Mouse (Mus musculus): ENCODE measurements around the gene Batf.

The Batf gene

GRCm38 (mm10) chr12:85728181-85728580 lies 41.7 kb downstream of the Batf start:
- no peak for DNase-seq (ENCODE audit: low spot score)

GRCm38 (mm10) chr12:85729022-85729944 lies 42.8 kb downstream of the Batf start:
- DNase-seq (ENCODE audit: low spot score): peak; percentile 55

- no peak for DNase-seq (ENCODE audit: low spot score)
Measured at GRCm38 (mm10) chr12:85729945-85730290, 43.4 kb downstream of the Batf start.

DNA sequence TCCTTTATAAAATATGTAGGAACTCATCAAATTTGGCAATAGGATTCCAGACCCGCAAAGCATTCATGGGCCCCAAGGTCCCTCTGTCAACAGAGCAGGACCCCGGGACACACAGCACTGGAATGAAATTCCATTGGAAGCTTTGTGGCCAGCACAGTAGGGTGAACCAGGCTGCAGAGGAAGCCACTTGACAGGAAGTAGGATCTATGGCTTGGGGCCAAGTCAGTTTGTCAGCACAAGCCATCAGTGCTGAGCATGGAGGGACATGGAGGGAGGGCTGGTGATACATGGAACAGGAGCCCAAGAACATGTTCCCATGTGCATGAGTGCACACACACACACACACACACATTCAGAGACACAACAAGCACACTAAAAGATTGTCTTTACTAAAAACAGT lies 49.7 kb downstream of the Batf start:
- DNase-seq (ENCODE audit: low spot score): no peak

- DNase-seq (ENCODE audit: low spot score): no peak
Measured at GRCm38 (mm10) chr12:85736960-85737359, 50.5 kb downstream of the Batf start.

DNA sequence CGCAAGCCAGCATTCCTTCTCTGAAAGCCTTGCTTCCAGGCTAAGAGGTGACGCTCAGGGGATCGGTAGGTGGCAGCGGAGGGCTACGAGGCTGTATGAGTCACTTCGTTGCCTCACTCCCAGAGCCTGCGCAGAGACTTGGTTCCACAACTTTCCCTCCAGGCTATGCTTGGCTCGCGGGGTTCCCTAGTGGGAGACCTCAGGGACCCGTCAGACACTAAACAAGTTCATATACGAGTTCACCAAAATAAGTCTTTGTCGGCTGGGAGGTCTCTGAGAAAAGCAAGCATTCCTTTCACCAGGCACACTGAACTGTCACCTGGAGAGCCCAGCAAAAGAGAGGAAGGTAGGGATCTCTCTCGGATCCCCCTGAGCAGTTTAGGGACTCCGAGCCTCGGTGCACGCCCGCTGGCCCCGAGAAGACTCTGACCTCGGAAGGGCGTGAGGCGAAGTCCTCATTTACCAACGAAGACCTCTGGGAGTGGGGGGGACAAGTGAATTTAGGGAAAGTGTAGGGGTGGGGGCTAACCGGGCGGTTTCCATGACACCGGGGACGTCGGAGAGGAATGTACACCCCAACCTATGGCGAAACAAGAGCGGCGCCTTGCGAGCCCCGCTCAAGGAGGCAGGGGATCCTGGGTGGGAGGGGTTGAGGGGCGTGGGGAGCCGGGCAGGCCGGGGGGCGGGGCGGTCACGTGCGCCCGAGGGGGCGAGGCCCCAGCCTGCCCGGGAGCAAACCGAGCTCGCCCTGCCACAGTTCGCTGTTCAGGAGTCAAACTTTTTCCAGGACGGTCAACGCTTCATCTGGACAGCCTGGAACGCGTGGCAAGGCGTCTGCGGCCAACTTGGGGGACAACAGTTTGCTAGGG lies 59.6 kb downstream of the Batf start, which contains the start of gene Flvcr2:
Gene Flvcr2 (plus strand): TSS at position 713 of the 869 bp plus-strand sequence.
- DNase-seq (ENCODE audit: low spot score): peak; percentile 12

DNA sequence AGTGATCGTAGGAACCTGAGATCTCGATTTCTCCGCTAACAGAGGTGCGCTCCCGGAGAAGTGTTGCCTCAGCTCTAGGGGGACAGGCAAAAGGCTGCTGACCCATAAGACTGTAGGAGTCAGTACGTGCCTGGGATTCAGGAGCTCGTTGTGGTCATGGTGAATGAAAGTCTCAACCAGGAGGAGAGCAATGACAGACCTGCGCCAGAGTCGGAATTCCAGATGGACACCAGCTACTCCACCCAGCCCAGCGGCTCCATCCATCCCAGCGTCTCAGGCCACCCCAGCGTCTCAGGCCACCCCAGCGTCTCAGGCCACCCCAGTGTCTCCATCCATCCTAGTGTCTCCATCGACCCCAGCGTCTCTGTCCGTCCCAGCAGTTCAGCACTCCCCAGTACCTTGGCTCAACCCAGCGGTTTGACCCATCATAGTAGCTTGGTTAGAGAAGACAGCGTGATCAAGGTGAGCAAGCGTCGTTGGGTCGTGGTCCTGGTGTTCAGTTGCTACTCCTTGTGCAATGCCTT lies 60.3 kb downstream of the Batf start:
- no peak for DNase-seq (ENCODE audit: low spot score)

DNA sequence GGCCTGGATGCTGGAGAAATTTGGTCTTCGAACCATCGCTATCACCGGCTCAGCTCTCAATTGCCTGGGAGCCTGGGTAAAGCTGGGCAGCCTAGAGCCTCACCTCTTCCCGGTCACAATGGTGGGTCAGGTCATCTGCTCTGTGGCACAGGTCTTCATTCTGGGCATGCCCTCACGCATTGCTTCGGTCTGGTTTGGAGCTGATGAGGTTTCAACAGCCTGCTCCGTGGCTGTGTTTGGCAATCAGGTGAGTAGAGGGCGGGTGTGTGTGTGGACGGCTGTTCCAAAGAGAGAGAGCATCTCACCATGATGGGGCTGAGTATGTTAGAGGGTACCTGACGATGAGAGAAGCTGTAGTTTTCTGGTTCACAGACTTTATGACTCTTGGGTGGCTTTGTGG lies 60.9 kb downstream of the Batf start:
- no peak for DNase-seq (ENCODE audit: low spot score)

DNA sequence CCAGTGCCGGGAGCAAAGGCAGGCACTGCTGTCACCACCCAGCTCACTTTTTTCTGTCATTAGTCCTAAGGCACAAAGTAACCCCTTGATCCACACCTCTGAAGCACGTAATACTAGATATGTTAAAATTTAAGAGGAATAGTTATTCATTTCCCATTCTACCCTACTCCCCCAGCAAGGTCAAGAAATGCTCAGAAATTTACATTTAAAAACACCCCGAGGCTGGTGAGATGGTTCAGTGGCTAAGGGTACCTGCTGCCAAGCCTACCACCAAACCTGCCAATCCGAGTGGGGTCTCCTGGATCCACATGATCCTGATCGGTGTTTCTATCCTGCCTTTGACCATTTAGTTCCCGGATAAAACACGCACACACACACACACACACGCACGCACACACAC lies 63.4 kb downstream of the Batf start:
- no peak for DNase-seq (ENCODE audit: low spot score)

DNA sequence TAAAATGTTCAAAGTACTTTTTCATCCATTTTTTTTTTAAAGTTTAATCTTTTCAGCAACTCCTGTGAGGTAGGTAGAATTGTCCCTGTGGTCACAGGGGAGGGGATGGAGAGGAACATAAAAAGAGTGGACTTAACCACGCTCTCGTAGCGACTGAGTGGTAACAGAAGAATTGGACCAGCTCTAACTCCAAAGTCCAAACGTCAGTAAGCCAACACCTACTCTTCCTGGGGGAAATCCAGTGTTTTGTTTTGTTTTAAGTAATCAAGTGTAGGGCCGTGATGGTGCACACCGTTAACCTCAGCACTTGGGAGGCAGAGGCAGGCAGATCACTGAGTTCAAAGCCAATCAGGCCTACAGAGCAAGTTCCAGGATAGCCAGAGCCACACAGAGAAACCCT lies 65.6 kb downstream of the Batf start:
- DNase-seq (ENCODE audit: low spot score): no peak

- DNase-seq (ENCODE audit: low spot score): no peak
Measured at GRCm38 (mm10) chr12:85753223-85753622, 66.8 kb downstream of the Batf start.

DNA sequence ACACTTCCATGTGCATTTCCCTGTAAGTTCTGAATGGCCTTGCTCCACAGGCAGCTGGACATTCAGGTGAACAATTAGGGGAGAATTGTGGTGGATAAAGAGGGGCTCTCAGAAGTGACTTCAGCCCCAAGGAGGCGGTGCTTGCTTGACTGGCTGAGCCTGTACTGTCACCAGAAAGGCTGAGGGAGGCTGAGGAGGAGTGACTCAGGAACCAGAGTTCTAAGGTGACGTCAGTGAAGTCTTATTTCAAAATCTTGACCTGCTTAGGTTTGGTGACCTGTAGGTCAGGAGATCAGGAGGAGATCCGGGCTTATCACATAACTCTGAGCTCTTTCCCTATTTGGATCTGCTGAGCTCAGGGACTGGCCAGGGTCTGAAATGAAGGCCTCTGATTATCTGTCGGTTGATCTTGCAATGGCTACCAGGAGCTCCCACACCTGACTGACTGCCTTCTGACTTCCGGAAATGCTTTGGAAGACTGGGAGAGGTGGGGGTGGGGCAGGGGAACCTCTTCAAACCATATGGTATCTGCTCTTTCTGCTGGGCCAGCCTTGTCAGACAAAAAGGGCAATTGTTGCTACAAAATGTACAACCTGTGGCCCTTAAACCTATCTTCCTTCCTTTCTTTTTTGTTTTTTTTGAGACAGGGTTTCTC lies 68.3 kb downstream of the Batf start:
- DNase-seq (ENCODE audit: low spot score): no peak

DNA sequence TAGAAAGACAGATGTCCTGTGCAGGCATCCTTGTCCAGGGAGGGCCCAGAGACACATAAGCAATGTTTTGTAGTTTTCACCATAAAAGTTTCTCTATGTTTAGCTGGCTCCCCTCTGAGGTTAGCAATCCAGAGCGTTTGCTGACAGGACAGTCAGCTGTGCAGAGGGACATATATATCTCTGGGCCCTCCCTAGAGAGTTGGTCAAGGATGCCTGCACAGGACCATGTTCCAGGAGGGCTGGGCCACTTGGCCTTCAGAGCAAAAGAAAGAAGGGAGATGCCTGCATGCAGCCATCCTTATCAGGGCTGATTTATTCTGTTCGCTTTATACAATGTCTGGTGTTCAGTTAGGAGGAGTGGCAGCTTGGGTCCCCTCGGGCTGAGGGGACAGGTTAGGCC lies 70.0 kb downstream of the Batf start:
- no peak for DNase-seq (ENCODE audit: low spot score)

GRCm38 (mm10) chr12:85757074-85757473 lies 70.6 kb downstream of the Batf start:
- DNase-seq (ENCODE audit: low spot score): no peak

Data from MN1 (cell line).